Mouse (Mus musculus): ENCODE data around the gene Ttc7b. TPM values are rescaled to one million over a fixed set of nuclear protein-coding genes. Genes with fewer than 3 reads are reported as not detected.

Gene Ttc7b
- polyA plus RNA-seq, 1 experiment from 2014 or later: 16.1 TPM

GRCm38 (mm10) chr12:100516161-100516838 lies 4.3 kb downstream of the Ttc7b start:
- ATAC-seq (ENCODE audit: insufficient read depth, low FRiP score, low TSS enrichment) (no peak), DNase-seq (ENCODE audit: low spot score) (no peak)
- Histone ChIP-seq H3K9me3 (ENCODE audit: control insufficient read depth, low read length) (no peaks in the 10 kb centered on the region), H3K36me3 (ENCODE audit: control insufficient read depth, insufficient read depth, low read length) (no peaks in the 10 kb centered on the region), H3K27me3 (ENCODE audit: control insufficient read depth, insufficient read depth, low read length) (no peaks in the 10 kb centered on the region), H3K4me1 (ENCODE audit: control insufficient read depth, insufficient read depth, low read length) (peaks cover 5% of the 10 kb centered on the region; the same call in 1 of the 2 replicates), H3K4me3 (ENCODE audit: low read depth, low read length) (no peak overlapping the region), H3K4me2 (ENCODE audit: low read depth) (no peak overlapping the region), H3K27ac (ENCODE audit: low read depth, low read length) (no peak overlapping the region), H3K9ac (ENCODE audit: low read length) (no peak overlapping the region)
- WGBS: 93% methylated on average over 1 of the region's 1 CpGs

- ATAC-seq (ENCODE audit: insufficient read depth, low FRiP score, low TSS enrichment): no peak
- Histone ChIP-seq H3K36me3 (ENCODE audit: control insufficient read depth, insufficient read depth, low read length) (no peaks in the 10 kb centered on the region), H3K4me1 (ENCODE audit: control insufficient read depth, insufficient read depth, low read length) (peaks cover 5% of the 10 kb centered on the region; the same call in 1 of the 2 replicates), H3K4me2 (ENCODE audit: low read depth) (no peak overlapping the region), H3K4me3 (ENCODE audit: low read depth, low read length) (no peak overlapping the region), H3K9me3 (ENCODE audit: control insufficient read depth, low read length) (no peaks in the 10 kb centered on the region), H3K9ac (ENCODE audit: low read length) (no peak overlapping the region), H3K27ac (ENCODE audit: low read depth, low read length) (no peak overlapping the region), H3K27me3 (ENCODE audit: control insufficient read depth, insufficient read depth, low read length) (no peaks in the 10 kb centered on the region)
- no peak for DNase-seq (ENCODE audit: low spot score)
- WGBS: 94% methylated on average over 4 of the region's 4 CpGs
These were observed 5.1 kb downstream of the Ttc7b start for GRCm38 (mm10) chr12:100515493-100515892.

GRCm38 (mm10) chr12:100514611-100515010 lies 6.0 kb downstream of the Ttc7b start:
- no peaks in the 10 kb centered on the region for H3K36me3 ChIP-seq (ENCODE audit: control insufficient read depth, insufficient read depth, low read length)

GRCm38 (mm10) chr12:100513131-100513530 lies 7.5 kb downstream of the Ttc7b start:
- Histone ChIP-seq H3K27me3 (ENCODE audit: control insufficient read depth, insufficient read depth, low read length) (no peaks in the 10 kb centered on the region), H3K4me1 (ENCODE audit: control insufficient read depth, insufficient read depth, low read length) (no peaks in the 10 kb centered on the region), H3K27ac (ENCODE audit: low read depth, low read length) (no peak overlapping the region), H3K36me3 (ENCODE audit: control insufficient read depth, insufficient read depth, low read length) (no peaks in the 10 kb centered on the region), H3K9ac (ENCODE audit: low read length) (no peak overlapping the region), H3K4me2 (ENCODE audit: low read depth) (no peak overlapping the region), H3K4me3 (ENCODE audit: low read depth, low read length) (no peak overlapping the region), H3K9me3 (ENCODE audit: control insufficient read depth, low read length) (no peaks in the 10 kb centered on the region)
- DNase-seq (ENCODE audit: low spot score) (no peak), ATAC-seq (ENCODE audit: insufficient read depth, low FRiP score, low TSS enrichment) (no peak)
- WGBS: 87% methylated on average over 5 of the region's 5 CpGs

More at GRCm38 (mm10) chr12:100514611-100515010, 6.0 kb downstream of the Ttc7b start:
- no peaks in the 10 kb centered on the region for H3K27me3 ChIP-seq (ENCODE audit: control insufficient read depth, insufficient read depth, low read length)
- ATAC-seq (ENCODE audit: insufficient read depth, low FRiP score, low TSS enrichment) (no peak), DNase-seq (ENCODE audit: low spot score) (no peak)
- no peak overlapping the region for H3K9ac ChIP-seq (ENCODE audit: low read length)
- H3K27ac ChIP-seq (ENCODE audit: low read depth, low read length): no peak overlapping the region
- no peaks in the 10 kb centered on the region for H3K9me3 ChIP-seq (ENCODE audit: control insufficient read depth, low read length)
- H3K4me2 ChIP-seq (ENCODE audit: low read depth): no peak overlapping the region
- 69% methylated on average over 1 of the region's 1 CpGs for WGBS
- H3K4me3 ChIP-seq (ENCODE audit: low read depth, low read length): no peak overlapping the region
- H3K4me1 ChIP-seq (ENCODE audit: control insufficient read depth, insufficient read depth, low read length): no peaks in the 10 kb centered on the region

GRCm38 (mm10) chr12:100512641-100513040 lies 8.0 kb downstream of the Ttc7b start:
- no peak overlapping the region for H3K9ac ChIP-seq (ENCODE audit: low read length)

GRCm38 (mm10) chr12:100509615-100510282 lies 10.9 kb downstream of the Ttc7b start:
- no peaks in the 10 kb centered on the region for H3K9me3 ChIP-seq (ENCODE audit: control insufficient read depth, low read length)
- H3K9ac ChIP-seq (ENCODE audit: low read length): no peak overlapping the region; the same call in 1 of the 2 replicates
- H3K4me2 ChIP-seq (ENCODE audit: low read depth): no peak overlapping the region
- H3K36me3 ChIP-seq (ENCODE audit: control insufficient read depth, insufficient read depth, low read length): no peaks in the 10 kb centered on the region
- no peaks in the 10 kb centered on the region for H3K4me1 ChIP-seq (ENCODE audit: control insufficient read depth, insufficient read depth, low read length)
- WGBS: 88% methylated on average over 9 of the region's 9 CpGs
- no peak for DNase-seq (ENCODE audit: low spot score)
- H3K4me3 ChIP-seq (ENCODE audit: low read depth, low read length): no peak overlapping the region
- H3K27ac ChIP-seq (ENCODE audit: low read depth, low read length): no peak overlapping the region
- no peak for ATAC-seq (ENCODE audit: insufficient read depth, low FRiP score, low TSS enrichment)
- no peaks in the 10 kb centered on the region for H3K27me3 ChIP-seq (ENCODE audit: control insufficient read depth, insufficient read depth, low read length)

More at GRCm38 (mm10) chr12:100512641-100513040, 8.0 kb downstream of the Ttc7b start:
- Histone ChIP-seq H3K36me3 (ENCODE audit: control insufficient read depth, insufficient read depth, low read length) (no peaks in the 10 kb centered on the region), H3K27ac (ENCODE audit: low read depth, low read length) (no peak overlapping the region), H3K4me1 (ENCODE audit: control insufficient read depth, insufficient read depth, low read length) (no peaks in the 10 kb centered on the region), H3K9me3 (ENCODE audit: control insufficient read depth, low read length) (no peaks in the 10 kb centered on the region), H3K27me3 (ENCODE audit: control insufficient read depth, insufficient read depth, low read length) (no peaks in the 10 kb centered on the region), H3K4me2 (ENCODE audit: low read depth) (no peak overlapping the region), H3K4me3 (ENCODE audit: low read depth, low read length) (no peak overlapping the region)
- ATAC-seq (ENCODE audit: insufficient read depth, low FRiP score, low TSS enrichment): no peak
- 86% methylated on average over 9 of the region's 9 CpGs for WGBS
- DNase-seq (ENCODE audit: low spot score): no peak

- 92% methylated on average over 5 of the region's 5 CpGs for WGBS
- Histone ChIP-seq H3K4me3 (ENCODE audit: low read depth, low read length) (no peak overlapping the region), H3K4me1 (ENCODE audit: control insufficient read depth, insufficient read depth, low read length) (no peaks in the 10 kb centered on the region), H3K27me3 (ENCODE audit: control insufficient read depth, insufficient read depth, low read length) (no peaks in the 10 kb centered on the region), H3K9me3 (ENCODE audit: control insufficient read depth, low read length) (no peaks in the 10 kb centered on the region), H3K4me2 (ENCODE audit: low read depth) (no peak overlapping the region), H3K27ac (ENCODE audit: low read depth, low read length) (no peak overlapping the region), H3K9ac (ENCODE audit: low read length) (no peak overlapping the region), H3K36me3 (ENCODE audit: control insufficient read depth, insufficient read depth, low read length) (no peaks in the 10 kb centered on the region)
- DNase-seq (ENCODE audit: low spot score) (no peak), ATAC-seq (ENCODE audit: insufficient read depth, low FRiP score, low TSS enrichment) (no peak)
These were observed 12.0 kb downstream of the Ttc7b start for GRCm38 (mm10) chr12:100508668-100509067.

- H3K9ac ChIP-seq (ENCODE audit: low read length): no peak overlapping the region
- no peaks in the 10 kb centered on the region for H3K9me3 ChIP-seq (ENCODE audit: control insufficient read depth, low read length)
- no peaks in the 10 kb centered on the region for H3K36me3 ChIP-seq (ENCODE audit: control insufficient read depth, insufficient read depth, low read length)
- DNase-seq (ENCODE audit: low spot score) (no peak), ATAC-seq (ENCODE audit: insufficient read depth, low FRiP score, low TSS enrichment) (no peak)
- no peaks in the 10 kb centered on the region for H3K4me1 ChIP-seq (ENCODE audit: control insufficient read depth, insufficient read depth, low read length)
- H3K27ac ChIP-seq (ENCODE audit: low read depth, low read length): no peak overlapping the region
- no peaks in the 10 kb centered on the region for H3K27me3 ChIP-seq (ENCODE audit: control insufficient read depth, insufficient read depth, low read length)
- H3K4me2 ChIP-seq (ENCODE audit: low read depth): no peak overlapping the region
- WGBS: 95% methylated on average over 1 of the region's 1 CpGs
- no peak overlapping the region for H3K4me3 ChIP-seq (ENCODE audit: low read depth, low read length)
These were observed 15.1 kb downstream of the Ttc7b start for GRCm38 (mm10) chr12:100505484-100505883.

GRCm38 (mm10) chr12:100504585-100504984 lies 16.0 kb downstream of the Ttc7b start:
- H3K27ac ChIP-seq (ENCODE audit: low read depth, low read length): no peak overlapping the region
- no peak for DNase-seq (ENCODE audit: low spot score)
- H3K27me3 ChIP-seq (ENCODE audit: control insufficient read depth, insufficient read depth, low read length): no peaks in the 10 kb centered on the region
- no peaks in the 10 kb centered on the region for H3K4me1 ChIP-seq (ENCODE audit: control insufficient read depth, insufficient read depth, low read length)
- H3K9ac ChIP-seq (ENCODE audit: low read length): no peak overlapping the region
- no peaks in the 10 kb centered on the region for H3K9me3 ChIP-seq (ENCODE audit: control insufficient read depth, low read length)
- H3K36me3 ChIP-seq (ENCODE audit: control insufficient read depth, insufficient read depth, low read length): no peaks in the 10 kb centered on the region
- no peak overlapping the region for H3K4me3 ChIP-seq (ENCODE audit: low read depth, low read length)
- H3K4me2 ChIP-seq (ENCODE audit: low read depth): no peak overlapping the region
- WGBS: 92% methylated on average over 2 of the region's 2 CpGs
- no peak for ATAC-seq (ENCODE audit: insufficient read depth, low FRiP score, low TSS enrichment)
